Mouse (Mus musculus) forebrain, embryonic 13.5 days (tissue): ENCODE measurements around the gene 6030445D17Rik. TPM values are rescaled to one million over a fixed set of nuclear protein-coding genes. Genes with fewer than 3 reads are reported as not detected.

ENCODE experiments used
- ATAC-seq: fragments of 200-750 bp; cut with Nextera tagmentation; 2 replicates; pipeline ENCODE4 v1.8.0; 2017
- H3K27ac ChIP-seq: fragments of 300-500 bp; sonication (generic); 2 replicates; pipeline ENCODE4 v1.5.1; 2015; ENCODE audit warnings: inconsistent platforms, mild to moderate bottlenecking, moderate library complexity
- H3K27me3 ChIP-seq: fragments of 300-500 bp; sonication (generic); 2 replicates; pipeline ENCODE4 v1.6.1; 2015; ENCODE audit warnings: mild to moderate bottlenecking, inconsistent platforms
- H3K36me3 ChIP-seq: fragments of 300-500 bp; sonication (generic); 2 replicates; pipeline ENCODE4 v1.6.1; 2015; ENCODE audit warnings: mild to moderate bottlenecking, inconsistent platforms; ENCODE audit not compliant: poor library complexity, severe bottlenecking
- H3K4me1 ChIP-seq: fragments of 300-500 bp; sonication (generic); 2 replicates; pipeline ENCODE4 v1.6.1; 2015; ENCODE audit warnings: inconsistent platforms
- H3K4me2 ChIP-seq: fragments of 300-500 bp; sonication (generic); 2 replicates; pipeline ENCODE4 v1.6.1; 2015; ENCODE audit warnings: inconsistent platforms, mild to moderate bottlenecking, moderate library complexity
- H3K4me3 ChIP-seq: fragments of 300-500 bp; sonication (generic); 2 replicates; pipeline ENCODE4 v1.5.1; 2015; ENCODE audit warnings: mild to moderate bottlenecking, inconsistent platforms
- H3K9ac ChIP-seq: fragments of 300-500 bp; sonication (generic); 2 replicates; pipeline ENCODE4 v1.6.1; 2015; ENCODE audit warnings: mild to moderate bottlenecking, inconsistent platforms
- H3K9me3 ChIP-seq: fragments of 300-500 bp; sonication (generic); replicated peaks from 2 replicates; pipeline ENCODE4 v1.6.1; 2016; ENCODE audit warnings: inconsistent platforms
- WGBS: fragments of 180-500 bp; shearing (Covaris S2); methylation state at CpG from one replicate; pipeline ENCODE4 v1.1.7; 2015; 5-methylcytosine and 5-hydroxymethylcytosine counted together
- polyA plus RNA-seq: library from polyadenylated mRNA; unstranded; fragments of >200 nt; fragmentation: Nextera tagmentation; extraction: Ambion mirVana; gene quantifications from 2 replicates; pipeline ENCODE4 v1.2.1, GENCODE M21; 2015

Gene 6030445D17Rik
- polyA plus RNA-seq, 1 experiment from 2014 or later, result not detected

DNA sequence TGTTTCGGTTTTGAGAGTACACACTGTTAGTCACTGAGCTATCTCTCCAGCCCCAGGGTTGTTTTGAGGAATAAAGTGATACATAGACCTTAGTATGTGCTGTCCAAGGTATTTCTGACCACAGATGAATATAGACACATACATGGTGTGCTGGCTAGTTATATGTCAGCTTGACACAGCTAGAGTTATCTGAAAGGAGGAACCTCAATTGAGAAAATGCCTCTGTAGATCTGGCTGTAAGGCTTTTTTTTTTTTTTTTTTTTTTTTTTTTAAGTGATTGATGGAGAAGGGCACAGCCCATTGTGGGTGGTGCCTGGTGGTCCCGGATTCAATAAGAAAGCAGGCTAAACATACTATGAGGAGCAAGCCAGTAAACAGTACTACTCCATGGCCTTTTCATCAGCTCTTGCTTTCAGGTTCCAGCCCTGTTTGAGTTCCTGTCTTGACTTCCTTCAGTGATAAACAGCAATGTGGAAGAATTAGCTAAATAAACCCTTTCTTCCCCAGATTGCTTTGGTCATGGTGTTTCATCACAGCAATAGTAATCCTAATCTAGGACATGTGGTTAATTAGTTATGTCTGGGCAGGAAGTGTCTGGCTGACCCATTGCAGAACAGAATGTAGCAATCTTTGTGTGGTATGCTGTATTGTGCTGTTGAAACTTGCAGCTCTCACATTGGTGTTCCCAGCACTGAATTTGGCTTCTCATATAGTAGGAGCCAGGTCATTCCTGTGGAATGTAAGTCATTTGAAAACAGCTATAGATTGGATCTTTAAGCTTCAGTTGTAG is 43.6 kb downstream of the 6030445D17Rik start:
- no peaks in the 10 kb centered on the region for H3K36me3 ChIP-seq
- H3K27me3 ChIP-seq, result no peaks in the 10 kb centered on the region
- H3K4me3 ChIP-seq, result no peak overlapping the region
- no peak overlapping the region for H3K9ac ChIP-seq
- H3K4me1 ChIP-seq, result peaks cover 5% of the 10 kb centered on the region; the same call in 1 of the 2 replicates
- no peak for ATAC-seq
- H3K27ac ChIP-seq, result no peak overlapping the region
- H3K4me2 ChIP-seq, result no peak overlapping the region
- WGBS, result 64% methylated on average over 2 of the region's 2 CpGs
- H3K9me3 ChIP-seq, result no peaks in the 10 kb centered on the region

DNA sequence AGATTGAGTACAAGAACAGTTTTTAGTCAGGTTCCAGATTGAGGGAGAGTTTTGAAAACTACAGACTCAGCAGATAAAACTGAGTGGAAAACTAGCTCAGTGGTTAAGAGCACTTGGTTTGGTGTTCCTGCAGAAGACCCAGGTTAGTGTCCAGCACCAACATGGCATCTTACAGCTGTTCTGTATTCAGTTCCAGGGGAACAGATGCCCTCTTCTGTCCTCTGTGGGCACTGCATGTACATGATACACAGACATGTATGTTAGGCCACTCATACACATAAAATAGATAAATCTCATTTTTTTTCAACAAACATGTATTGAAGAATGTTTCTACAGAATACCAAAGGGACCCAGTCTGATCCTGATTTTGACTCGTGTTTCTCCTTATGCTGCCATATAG is 47.8 kb downstream of the 6030445D17Rik start:
- ATAC-seq, result no peak
- WGBS, result 85% methylated on average over 1 of the region's 1 CpGs
- H3K9ac ChIP-seq, result no peak overlapping the region

DNA sequence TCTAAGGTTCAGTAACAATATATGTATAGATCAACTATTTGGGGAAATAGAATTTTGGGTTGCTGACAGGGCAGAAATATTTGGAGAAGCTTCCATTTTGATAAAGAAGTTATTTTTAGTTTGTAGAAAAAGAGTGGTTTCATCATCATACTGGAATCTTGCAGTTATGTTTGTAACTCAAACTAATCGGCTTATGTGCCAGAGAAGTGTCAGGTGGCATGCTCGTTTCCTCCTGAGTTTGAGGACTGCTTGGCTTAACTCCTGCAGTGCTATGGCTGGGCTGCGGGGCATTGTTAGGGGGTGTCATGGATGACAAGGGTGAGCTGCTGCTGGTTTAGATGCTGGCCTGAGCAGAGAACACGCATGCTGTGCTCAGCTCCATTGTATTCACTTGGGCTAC is 49.7 kb downstream of the 6030445D17Rik start:
- no peak overlapping the region for H3K9ac ChIP-seq
- H3K4me1 ChIP-seq, result peaks cover 13% of the 10 kb centered on the region; the same call in 1 of the 2 replicates
- WGBS, result 45% methylated on average over 4 of the region's 4 CpGs
- ATAC-seq, result no peak
- H3K36me3 ChIP-seq, result no peaks in the 10 kb centered on the region
- no peak overlapping the region for H3K27ac ChIP-seq
- no peaks in the 10 kb centered on the region for H3K9me3 ChIP-seq
- no peaks in the 10 kb centered on the region for H3K27me3 ChIP-seq
- H3K4me3 ChIP-seq, result no peak overlapping the region
- no peak overlapping the region for H3K4me2 ChIP-seq

More for the DNA sequence above, 47.8 kb downstream of the 6030445D17Rik start:
- Histone ChIP-seq H3K4me3 (no peak overlapping the region), H3K27me3 (no peaks in the 10 kb centered on the region), H3K27ac (no peak overlapping the region), H3K36me3 (no peaks in the 10 kb centered on the region), H3K4me2 (no peak overlapping the region), H3K9me3 (no peaks in the 10 kb centered on the region), H3K4me1 (peaks cover 10% of the 10 kb centered on the region; the same call in 1 of the 2 replicates)

DNA sequence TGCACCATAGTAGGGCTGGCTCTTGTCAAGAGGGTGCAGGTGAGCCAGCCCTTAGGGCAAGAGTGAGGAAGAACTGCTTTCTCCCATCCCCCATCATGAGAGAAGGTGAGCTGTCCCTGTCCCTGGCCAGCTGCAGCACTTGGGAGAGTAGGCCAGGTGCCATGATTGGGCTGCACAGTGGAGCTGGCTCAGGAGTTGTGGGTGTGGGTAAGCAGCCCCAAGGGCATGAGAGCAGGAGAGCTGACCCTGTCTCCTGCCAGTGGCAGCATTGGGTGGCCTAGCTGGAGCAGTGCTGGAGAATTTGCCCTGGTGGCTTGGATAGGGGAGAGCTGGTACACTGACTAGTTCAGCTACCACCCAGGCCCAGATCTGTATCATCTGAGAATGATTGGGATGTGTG is 50.9 kb downstream of the 6030445D17Rik start:
- no peak for ATAC-seq
- Histone ChIP-seq H3K27me3 (no peaks in the 10 kb centered on the region), H3K9me3 (no peaks in the 10 kb centered on the region), H3K4me2 (no peak overlapping the region), H3K36me3 (no peaks in the 10 kb centered on the region), H3K4me1 (peaks cover 13% of the 10 kb centered on the region; the same call in 1 of the 2 replicates), H3K9ac (no peak overlapping the region), H3K4me3 (no peak overlapping the region), H3K27ac (no peak overlapping the region)

Other genes starting within 250 kb of the 6030445D17Rik start
- gene Tcea3, start 214.5 kb upstream of the 6030445D17Rik start, polyA plus RNA-seq, result 0.52 and 0.66 TPM in 2 replicates
- gene Zfp46, start 177.6 kb upstream of the 6030445D17Rik start, polyA plus RNA-seq, result 30.7 and 32.9 TPM in 2 replicates
- gene Hnrnpr, start 151.3 kb upstream of the 6030445D17Rik start, polyA plus RNA-seq, result 273 and 295 TPM in 2 replicates
- gene Htr1d, start 38.7 kb upstream of the 6030445D17Rik start, polyA plus RNA-seq, result 0.37 and 0.38 TPM in 2 replicates
- 91.1 and 99.1 TPM in 2 replicates for gene Luzp1, start 7.5 kb downstream of the 6030445D17Rik start, polyA plus RNA-seq
- 83.3 and 88.3 TPM in 2 replicates for gene Kdm1a, start 140.5 kb downstream of the 6030445D17Rik start, polyA plus RNA-seq
- gene Tex46, start 148.2 kb downstream of the 6030445D17Rik start, polyA plus RNA-seq, result not detected in 2 replicates
- gene Lactbl1, start 160.4 kb downstream of the 6030445D17Rik start, polyA plus RNA-seq, result not detected in 2 replicates